Comparison of ENCODE assay signal across 10 mouse cellular contexts in genomic region chr2:93175278-93175677, GRCm38 (mm10). TPM values are rescaled to one million over a fixed set of nuclear protein-coding genes. Genes with fewer than 3 reads are reported as not detected.
A peak's percentile ranks its signal among the peaks of the same experiment; 100 is the strongest.
DNase-seq lines count a peak whose midpoint lies in the region; ATAC-seq and TF ChIP-seq lines count a peak whose summit lies in the region.
"Had no signal": no experiment of that assay in that cellular context is flagged by ENCODE, and none has a peak within 500 bp of the region (broad histone marks: within the 10 kb centered on the region; RNA-seq: fewer than 3 reads in every experiment).

No protein-coding gene starts in this region.

- no peak overlapping the region for H3K9ac ChIP-seq in kidney, embryonic 16.5 days (replicated peaks; ENCODE audit: low read length)
- H3K9ac ChIP-seq in forebrain, embryonic 13.5 days: no peak overlapping the region
- no peak overlapping the region for H3K9ac ChIP-seq in limb, embryonic 13.5 days

- H3K4me1 ChIP-seq in kidney, adult 2 months (ENCODE audit: control insufficient read depth, insufficient read depth, low read length): no peaks in the 10 kb centered on the region
- H3K4me1 ChIP-seq in kidney, embryonic 16.5 days (ENCODE audit: insufficient read depth, low read length): peaks cover 30% of the 10 kb centered on the region
- peaks cover 78% of the 10 kb centered on the region for H3K4me1 ChIP-seq in embryonic facial prominence, embryonic 10.5 days
- H3K4me1 ChIP-seq in forebrain, embryonic 13.5 days: peaks cover 83% of the 10 kb centered on the region
- peaks cover 46% of the 10 kb centered on the region for H3K4me1 ChIP-seq in limb, embryonic 13.5 days

- H3K9me3 ChIP-seq in kidney, embryonic 16.5 days (ENCODE audit: low read length): no peaks in the 10 kb centered on the region
- no peaks in the 10 kb centered on the region for H3K9me3 ChIP-seq in embryonic facial prominence, embryonic 10.5 days
- H3K9me3 ChIP-seq in forebrain, embryonic 13.5 days (replicated peaks): no peaks in the 10 kb centered on the region
- no peaks in the 10 kb centered on the region for H3K9me3 ChIP-seq in limb, embryonic 13.5 days

- peak; percentile 65 for DNase-seq in kidney, adult 2 months
- peak; percentile 24 for DNase-seq in embryonic facial prominence, embryonic 10.5 days (ENCODE audit: low spot score)
- DNase-seq in cerebellum, postnatal 10 days: no peak
- DNase-seq in cerebellum, adult 11-12 months: no peak
- DNase-seq: cerebellum, postnatal 36 days; thymus, postnatal 14 days had no signal

- no peak for ATAC-seq in kidney, embryonic 16.5 days (ENCODE audit: low FRiP score, low TSS enrichment)
- no peak for ATAC-seq in forebrain, embryonic 13.5 days
- ATAC-seq in limb, embryonic 13.5 days (ENCODE audit: low FRiP score, low read depth): 0 out of 2 replicates have a peak, but pooled peaks have one; percentile 6

- H3K27ac ChIP-seq in kidney, adult 2 months (ENCODE audit: insufficient read depth, low read depth, low read length): no peak overlapping the region
- no peak overlapping the region for H3K27ac ChIP-seq in kidney, embryonic 16.5 days (ENCODE audit: low read length)
- peak overlapping the region; percentile 77 for H3K27ac ChIP-seq in embryonic facial prominence, embryonic 10.5 days (replicated peaks)
- peak overlapping the region; percentile 96; the same call in 1 of the 2 replicates for H3K27ac ChIP-seq in forebrain, embryonic 13.5 days
- no peak overlapping the region for H3K27ac ChIP-seq in limb, embryonic 13.5 days

- no peaks in the 10 kb centered on the region for H3K27me3 ChIP-seq in kidney, adult 2 months (replicated peaks; ENCODE audit: control insufficient read depth, insufficient read depth, low read length)
- H3K27me3 ChIP-seq in kidney, embryonic 16.5 days (ENCODE audit: insufficient read depth, low read length): peaks cover 12% of the 10 kb centered on the region
- H3K27me3 ChIP-seq in embryonic facial prominence, embryonic 10.5 days (replicated peaks; ENCODE audit: low read depth, poor library complexity, severe bottlenecking): peaks cover 77% of the 10 kb centered on the region
- 0 out of 2 replicates have a peak, but pooled peaks cover 14% of the 10 kb centered on the region for H3K27me3 ChIP-seq in forebrain, embryonic 13.5 days
- peaks cover 81% of the 10 kb centered on the region for H3K27me3 ChIP-seq in limb, embryonic 13.5 days

- WGBS in kidney, adult 2 months: 36% methylated on average over 5 of the region's 5 CpGs
- 12% methylated on average over 5 of the region's 5 CpGs for WGBS in kidney, embryonic 16.5 days
- WGBS in embryonic facial prominence, embryonic 10.5 days: 22% methylated on average over 5 of the region's 5 CpGs
- WGBS in forebrain, embryonic 13.5 days: 24% methylated on average over 5 of the region's 5 CpGs
- 8% methylated on average over 5 of the region's 5 CpGs for WGBS in limb, embryonic 13.5 days

- TF ChIP-seq POLR2A in kidney, adult 2 months (IDR thresholded peaks at IDR 0.05; ENCODE audit: low read depth, low read length): no peak

- H3K4me2 ChIP-seq in kidney, embryonic 16.5 days (replicated peaks; ENCODE audit: low read depth, low read length): no peak overlapping the region
- H3K4me2 ChIP-seq in forebrain, embryonic 13.5 days: no peak overlapping the region
- no peak overlapping the region for H3K4me2 ChIP-seq in limb, embryonic 13.5 days (replicated peaks)

- TF ChIP-seq CTCF in kidney, adult 2 months (conservative IDR thresholded peaks at IDR 0.05; ENCODE audit: insufficient read depth, insufficient read length, low read depth, low read length): no peak

- H3K36me3 ChIP-seq in kidney, adult 2 months (ENCODE audit: control insufficient read depth, insufficient read depth, low read length): no peaks in the 10 kb centered on the region
- H3K36me3 ChIP-seq in kidney, embryonic 16.5 days (ENCODE audit: insufficient read depth, low read length): no peaks in the 10 kb centered on the region
- no peaks in the 10 kb centered on the region for H3K36me3 ChIP-seq in embryonic facial prominence, embryonic 10.5 days (replicated peaks)
- H3K36me3 ChIP-seq in forebrain, embryonic 13.5 days (ENCODE audit: poor library complexity, severe bottlenecking): no peaks in the 10 kb centered on the region
- no peaks in the 10 kb centered on the region for H3K36me3 ChIP-seq in limb, embryonic 13.5 days

- H3K4me3 ChIP-seq in kidney, adult 2 months (ENCODE audit: insufficient read depth, low read depth, low read length): no peak overlapping the region
- H3K4me3 ChIP-seq in kidney, embryonic 16.5 days (ENCODE audit: low read length): no peak overlapping the region
- no peak overlapping the region for H3K4me3 ChIP-seq in embryonic facial prominence, embryonic 10.5 days
- no peak overlapping the region for H3K4me3 ChIP-seq in forebrain, embryonic 13.5 days
- no peak overlapping the region for H3K4me3 ChIP-seq in limb, embryonic 13.5 days
- H3K4me3 ChIP-seq: erythroblast, embryonic 14.5 days had no signal

RNA-seq across cellular contexts. Expression of gene Trp53i11, which starts 12.1 kb away (rescaled TPM):
- 18.1 and 18.3 TPM in 2 replicates for polyA plus RNA-seq in kidney, adult 2 months (2012; rRNA removed)
- polyA plus RNA-seq in kidney, embryonic 16.5 days (2015; fragmentation: Nextera tagmentation; extraction: Ambion mirVana): 36.5 and 48.8 TPM in 2 replicates
- 72.5 and 95.2 TPM in 2 replicates for polyA plus RNA-seq in embryonic facial prominence, embryonic 10.5 days (2016; fragmentation: Nextera tagmentation; extraction: Ambion mirVana)
- polyA plus RNA-seq in forebrain, embryonic 13.5 days (2015; fragmentation: Nextera tagmentation; extraction: Ambion mirVana): 84.5 and 87.5 TPM in 2 replicates
- 17.6 and 24.6 TPM in 2 replicates for polyA plus RNA-seq in limb, embryonic 13.5 days (2015; fragmentation: Nextera tagmentation; extraction: Ambion mirVana)

Comparison
In these comparisons a context has a peak if more than half of its experiments do, and no peak if none do; other contexts are left out.
1. DNase-seq: peak in kidney, adult 2 months (single experiment) and embryonic facial prominence, embryonic 10.5 days (single experiment); none in cerebellum, postnatal 10 days (0 of 2) and cerebellum, adult 11-12 months (single experiment).
2. H3K27ac ChIP-seq: peak in embryonic facial prominence, embryonic 10.5 days (single experiment) and forebrain, embryonic 13.5 days (single experiment); none in kidney, adult 2 months (single experiment), kidney, embryonic 16.5 days (single experiment) and limb, embryonic 13.5 days (single experiment).